8 mouse cellular contexts compared by ENCODE assay signal in genomic region chr4:63408649-63409048, GRCm38 (mm10). TPM values are rescaled to one million over a fixed set of nuclear protein-coding genes. Genes with fewer than 3 reads are reported as not detected.
A peak's percentile ranks its signal among the peaks of the same experiment; 100 is the strongest.
DNase-seq lines count a peak whose midpoint lies in the region; ATAC-seq and TF ChIP-seq lines count a peak whose summit lies in the region.

No protein-coding gene starts in this region.

- WGBS in embryonic facial prominence, embryonic 13.5 days = 7% methylated on average over 8 of the region's 8 CpGs
- WGBS in heart, embryonic 16.5 days = 6% methylated on average over 8 of the region's 8 CpGs
- WGBS in lung, postnatal 0 days = 7% methylated on average over 8 of the region's 8 CpGs

- H3K4me2 ChIP-seq in embryonic facial prominence, embryonic 13.5 days = peak overlapping the region; percentile 98
- peak overlapping the region; percentile 40 for H3K4me2 ChIP-seq in heart, embryonic 16.5 days (ENCODE audit: low read depth, low read length)
- H3K4me2 ChIP-seq in lung, postnatal 0 days (replicated peaks; ENCODE audit: low read depth, low read length) = peak overlapping the region; percentile 81

- no peak for TF ChIP-seq EP300 in lung, postnatal 0 days (IDR thresholded peaks at IDR 0.05)

- no peaks in the 10 kb centered on the region for H3K36me3 ChIP-seq in embryonic facial prominence, embryonic 13.5 days
- H3K36me3 ChIP-seq in heart, embryonic 16.5 days (ENCODE audit: control insufficient read depth, insufficient read depth) = no peaks in the 10 kb centered on the region
- no peaks in the 10 kb centered on the region for H3K36me3 ChIP-seq in lung, postnatal 0 days (ENCODE audit: insufficient read depth, low read length)

- H3K4me3 ChIP-seq in embryonic facial prominence, embryonic 13.5 days = 0 out of 2 replicates have a peak overlapping the region, but pooled peaks have one; percentile 63
- no peak overlapping the region for H3K4me3 ChIP-seq in heart, embryonic 16.5 days (ENCODE audit: low read length)
- H3K4me3 ChIP-seq in lung, postnatal 0 days (ENCODE audit: low read depth, low read length) = peak overlapping the region; percentile 51; the same call in 1 of the 2 replicates

- H3K4me1 ChIP-seq in embryonic facial prominence, embryonic 13.5 days = peaks cover 43% of the 10 kb centered on the region
- peaks cover 35% of the 10 kb centered on the region for H3K4me1 ChIP-seq in heart, embryonic 16.5 days (ENCODE audit: control insufficient read depth, insufficient read depth, low read length)
- peaks cover 18% of the 10 kb centered on the region for H3K4me1 ChIP-seq in lung, postnatal 0 days (ENCODE audit: insufficient read depth, low read depth, low read length)

- no peak overlapping the region for H3K27ac ChIP-seq in embryonic facial prominence, embryonic 13.5 days
- H3K27ac ChIP-seq in heart, embryonic 16.5 days (ENCODE audit: low read length) = peak overlapping the region; percentile 32; the same call in 1 of the 2 replicates
- peak overlapping the region; percentile 27; the same call in 1 of the 2 replicates for H3K27ac ChIP-seq in lung, postnatal 0 days (ENCODE audit: low read length)

- peak; percentile 82 for DNase-seq in CD4-positive, CD25-positive, alpha-beta regulatory T cell, adult 2 months (ENCODE audit: low read depth, low spot score)
- peak; percentile 56 for DNase-seq in T-cell, adult 2 months (ENCODE audit: low spot score)
- peak; percentile 42 to 75 for DNase-seq in kidney, postnatal 36 days
- DNase-seq in lung, postnatal 0 days (ENCODE audit: low spot score) = peak; percentile 78
- DNase-seq in thymus, postnatal 4 days = peak; percentile 79

- 0 out of 2 replicates have a peak, but pooled peaks have one; percentile 34 for ATAC-seq in embryonic facial prominence, embryonic 13.5 days (ENCODE audit: insufficient number of reproducible peaks, insufficient read depth, low FRiP score, low TSS enrichment, low read depth)
- peak; percentile 20; the same call in 1 of the 2 replicates for ATAC-seq in heart, embryonic 16.5 days (replicated peaks; ENCODE audit: extremely low read depth, insufficient read depth, low FRiP score)
- ATAC-seq in lung, postnatal 0 days = peak; percentile 48
- peak; percentile 52 for ATAC-seq in neutrophil, adult 5-6 weeks (ENCODE audit: extremely low read depth, insufficient number of reproducible peaks, low FRiP score, poor library complexity, severe bottlenecking)

- peak; percentile 92 for TF ChIP-seq CTCF in lung, postnatal 0 days (IDR thresholded peaks at IDR 0.05)

- no peaks in the 10 kb centered on the region for H3K9me3 ChIP-seq in embryonic facial prominence, embryonic 13.5 days
- no peaks in the 10 kb centered on the region for H3K9me3 ChIP-seq in heart, embryonic 16.5 days (replicated peaks; ENCODE audit: control insufficient read depth, low read length)
- no peaks in the 10 kb centered on the region for H3K9me3 ChIP-seq in lung, postnatal 0 days (ENCODE audit: low read length)

- H3K9ac ChIP-seq in embryonic facial prominence, embryonic 13.5 days = no peak overlapping the region
- H3K9ac ChIP-seq in heart, embryonic 16.5 days (ENCODE audit: low read length) = 0 out of 2 replicates have a peak overlapping the region, but pooled peaks have one; percentile 4
- H3K9ac ChIP-seq in lung, postnatal 0 days (replicated peaks; ENCODE audit: low read depth) = no peak overlapping the region

- no peaks in the 10 kb centered on the region for H3K27me3 ChIP-seq in embryonic facial prominence, embryonic 13.5 days
- peaks cover 2% of the 10 kb centered on the region; the same call in 1 of the 2 replicates for H3K27me3 ChIP-seq in heart, embryonic 16.5 days (ENCODE audit: control insufficient read depth, insufficient read depth, low read length)
- H3K27me3 ChIP-seq in lung, postnatal 0 days (replicated peaks; ENCODE audit: insufficient read depth, low read length) = no peaks in the 10 kb centered on the region

RNA-seq across cellular contexts. Expression of gene Akna, which starts 5.5 kb away (rescaled TPM):
- polyA plus RNA-seq in embryonic facial prominence, embryonic 13.5 days (2015; fragmentation: Nextera tagmentation; extraction: Ambion mirVana) = 9.7 and 10.0 TPM in 2 replicates
- polyA plus RNA-seq in heart, embryonic 16.5 days (2015; fragmentation: Nextera tagmentation; extraction: Ambion mirVana) = 4.4 and 5.8 TPM in 2 replicates
- 5.7 and 6.4 TPM in 2 replicates for polyA plus RNA-seq in lung, postnatal 0 days (2015; fragmentation: Nextera tagmentation; extraction: Ambion mirVana)
- 186 and 189 TPM in 2 replicates for total RNA-seq in neutrophil, adult 5-6 weeks (2017)

RNA-seq across cellular contexts. Expression of gene Orm2, which starts 46.4 kb away (rescaled TPM):
- polyA plus RNA-seq in embryonic facial prominence, embryonic 13.5 days (2015; fragmentation: Nextera tagmentation; extraction: Ambion mirVana) = not detected in 2 replicates
- not detected in 2 replicates for polyA plus RNA-seq in heart, embryonic 16.5 days (2015; fragmentation: Nextera tagmentation; extraction: Ambion mirVana)
- 0.21 and 0.46 TPM in 2 replicates for polyA plus RNA-seq in lung, postnatal 0 days (2015; fragmentation: Nextera tagmentation; extraction: Ambion mirVana)
- not detected in 2 replicates for total RNA-seq in neutrophil, adult 5-6 weeks (2017)

RNA-seq across cellular contexts. Expression of gene Orm3, which starts 52.7 kb away (rescaled TPM):
- not detected in 2 replicates for polyA plus RNA-seq in embryonic facial prominence, embryonic 13.5 days (2015; fragmentation: Nextera tagmentation; extraction: Ambion mirVana)
- polyA plus RNA-seq in heart, embryonic 16.5 days (2015; fragmentation: Nextera tagmentation; extraction: Ambion mirVana) = not detected in 2 replicates
- polyA plus RNA-seq in lung, postnatal 0 days (2015; fragmentation: Nextera tagmentation; extraction: Ambion mirVana) = 0.21 TPM in 1 of 2 replicates, not detected in the other
- 0.86 TPM in 1 of 2 replicates, not detected in the other for total RNA-seq in neutrophil, adult 5-6 weeks (2017)

Comparison
In these comparisons a context has a peak if more than half of its experiments do, and no peak if none do; other contexts are left out.
1. H3K4me2 ChIP-seq: peak in every context shown above with its lines; median percentile 98 in embryonic facial prominence, embryonic 13.5 days; 81 in lung, postnatal 0 days; 40 in heart, embryonic 16.5 days.